Mouse (Mus musculus): ENCODE data around the gene Lrrc4c. TPM values are rescaled to one million over a fixed set of nuclear protein-coding genes. Genes with fewer than 3 reads are reported as not detected.

Gene Lrrc4c
- polyA plus RNA-seq (2016; fragmentation: Nextera tagmentation; extraction: Ambion mirVana): 0.31 and 0.48 TPM in 2 replicates

DNA sequence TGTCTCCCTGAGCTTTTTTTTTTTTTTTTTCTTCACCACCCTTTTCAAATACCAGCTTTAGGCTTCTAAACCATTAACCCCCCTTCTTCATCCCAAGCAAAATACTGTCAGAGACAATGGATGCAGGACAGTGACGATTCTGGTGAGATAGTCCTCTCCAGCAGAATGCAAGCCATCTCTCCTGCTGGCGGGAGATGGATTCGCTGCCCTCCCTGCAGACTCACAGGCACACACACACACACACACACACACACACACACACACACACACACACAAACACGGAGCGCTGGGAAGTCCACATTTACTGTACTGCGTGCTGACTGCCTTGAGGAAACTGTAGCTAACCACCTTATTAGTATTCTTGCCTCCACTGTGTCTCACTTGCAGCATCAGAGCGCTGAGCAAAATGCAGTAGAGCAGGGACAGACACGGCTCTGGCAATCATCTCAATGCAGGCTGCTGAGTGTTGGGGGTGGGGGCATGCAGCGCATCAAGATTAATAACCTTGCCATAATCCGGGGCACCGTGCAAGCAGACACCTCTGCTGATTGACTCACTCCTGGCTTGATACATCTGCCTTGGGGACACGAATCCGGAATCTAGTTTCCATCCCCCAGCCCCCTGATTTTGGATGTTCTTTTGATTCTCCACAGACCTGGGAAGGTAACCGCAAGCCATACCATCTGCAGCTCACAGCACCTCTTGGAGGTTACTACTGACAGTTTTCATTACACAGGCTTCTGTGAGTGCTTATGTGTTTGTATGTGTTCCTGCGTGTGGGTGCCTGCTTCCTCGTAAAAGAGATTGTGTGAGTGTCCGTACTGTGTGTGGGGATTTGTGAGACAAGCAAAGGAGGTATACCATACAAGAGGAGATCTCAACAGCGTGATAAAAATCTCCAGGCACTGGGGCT is at the start of gene Lrrc4c:
Lrrc4c (plus strand) TSS at position 783 of the 913 bp plus-strand sequence.
- ATAC-seq (ENCODE audit: insufficient number of reproducible peaks, low FRiP score): no peak
- H3K4me2 ChIP-seq: peak within 1 kb of the TSS; percentile 73
- no peaks in the 10 kb centered on the region for H3K36me3 ChIP-seq
- no peak within 1 kb of the TSS; the same call in 1 of the 2 replicates for H3K27ac ChIP-seq (ENCODE audit: poor library complexity, severe bottlenecking)
- H3K9ac ChIP-seq: peak within 1 kb of the TSS; percentile 65
- WGBS: 18% methylated on average over 18 of the region's 18 CpGs
- no peaks in the 10 kb centered on the region for H3K9me3 ChIP-seq (replicated peaks)
- peaks cover 25% of the 10 kb centered on the region; the same call in 1 of the 2 replicates for H3K4me1 ChIP-seq (replicated peaks)
- H3K27me3 ChIP-seq (replicated peaks): 0 out of 2 replicates have a peak, but pooled peaks cover 6% of the 10 kb centered on the region
- peak within 1 kb of the TSS; percentile 38 for H3K4me3 ChIP-seq

DNA sequence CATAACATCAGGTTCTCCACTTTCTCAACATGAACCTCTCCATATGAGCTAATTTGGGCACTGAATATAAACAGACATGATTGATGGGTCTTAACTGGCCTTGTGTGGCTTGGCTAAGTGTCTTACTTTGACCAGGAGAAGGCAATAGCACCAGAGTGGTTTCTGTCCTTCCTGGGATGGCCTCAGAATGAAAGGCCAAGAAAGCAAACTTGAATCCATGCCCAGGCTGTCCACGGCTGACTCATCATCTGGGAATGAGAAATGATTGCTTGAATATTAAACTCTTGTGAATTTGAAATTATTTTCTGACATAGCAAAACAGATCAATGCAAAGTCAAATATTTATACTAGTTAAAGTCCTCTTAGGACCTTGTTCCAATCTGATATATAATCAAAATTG is 42.9 kb upstream of the Lrrc4c start:
- Histone ChIP-seq H3K4me1 (replicated peaks) (no peaks in the 10 kb centered on the region), H3K9me3 (replicated peaks) (no peaks in the 10 kb centered on the region), H3K4me2 (no peak overlapping the region), H3K4me3 (no peak overlapping the region), H3K9ac (no peak overlapping the region), H3K27ac (ENCODE audit: poor library complexity, severe bottlenecking) (no peak overlapping the region), H3K36me3 (no peaks in the 10 kb centered on the region), H3K27me3 (replicated peaks) (no peaks in the 10 kb centered on the region)
- 79% methylated on average over 1 of the region's 1 CpGs for WGBS
- ATAC-seq (ENCODE audit: insufficient number of reproducible peaks, low FRiP score): no peak

DNA sequence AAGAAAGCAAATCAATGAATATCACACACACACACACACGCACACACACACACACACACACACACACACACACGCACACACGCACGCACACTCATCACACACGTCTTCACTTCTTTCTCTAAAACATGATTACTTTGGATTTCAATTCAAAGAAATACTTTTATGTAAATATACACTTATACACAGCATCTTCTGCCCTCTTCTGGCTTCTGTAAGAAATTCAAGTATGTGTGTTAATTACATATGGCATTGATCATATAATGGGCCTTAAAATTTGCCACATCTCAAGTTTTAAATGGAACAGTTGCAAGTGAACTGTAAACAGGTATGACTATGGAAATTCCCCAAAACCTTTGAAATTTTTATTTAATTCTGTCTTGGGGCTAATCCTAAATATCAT is 35.0 kb upstream of the Lrrc4c start:
- Histone ChIP-seq H3K36me3 (no peaks in the 10 kb centered on the region), H3K27ac (ENCODE audit: poor library complexity, severe bottlenecking) (no peak overlapping the region), H3K9ac (no peak overlapping the region), H3K4me1 (replicated peaks) (no peaks in the 10 kb centered on the region), H3K9me3 (replicated peaks) (no peaks in the 10 kb centered on the region), H3K4me3 (no peak overlapping the region), H3K27me3 (replicated peaks) (no peaks in the 10 kb centered on the region), H3K4me2 (no peak overlapping the region)
- 88% methylated on average over 5 of the region's 5 CpGs for WGBS
- no peak for ATAC-seq (ENCODE audit: insufficient number of reproducible peaks, low FRiP score)

DNA sequence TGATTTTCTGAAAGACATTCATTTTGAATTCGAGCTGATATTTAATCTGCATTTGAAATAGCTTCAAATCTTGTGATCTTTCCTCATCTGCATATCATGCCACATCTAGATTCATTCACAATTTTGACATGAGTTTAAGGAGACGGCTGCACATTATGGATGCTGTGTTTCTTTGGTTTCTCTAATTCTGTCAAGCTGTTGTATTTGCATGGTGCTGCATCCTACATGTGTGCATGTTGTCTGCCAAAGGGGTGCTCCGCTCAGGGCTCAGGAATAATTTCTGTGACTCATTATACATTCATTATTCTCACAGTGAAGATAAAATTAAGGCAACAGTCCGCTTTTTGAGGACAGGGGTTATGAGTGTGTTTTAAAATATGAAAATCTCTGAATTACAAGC is 30.5 kb upstream of the Lrrc4c start:
- no peaks in the 10 kb centered on the region for H3K36me3 ChIP-seq
- no peak overlapping the region for H3K27ac ChIP-seq (ENCODE audit: poor library complexity, severe bottlenecking)
- WGBS: 65% methylated on average over 4 of the region's 4 CpGs
- no peak overlapping the region for H3K9ac ChIP-seq
- no peaks in the 10 kb centered on the region for H3K27me3 ChIP-seq (replicated peaks)
- no peaks in the 10 kb centered on the region for H3K4me1 ChIP-seq (replicated peaks)
- no peak overlapping the region for H3K4me3 ChIP-seq
- no peaks in the 10 kb centered on the region for H3K9me3 ChIP-seq (replicated peaks)
- H3K4me2 ChIP-seq: no peak overlapping the region
- ATAC-seq (ENCODE audit: insufficient number of reproducible peaks, low FRiP score): no peak

DNA sequence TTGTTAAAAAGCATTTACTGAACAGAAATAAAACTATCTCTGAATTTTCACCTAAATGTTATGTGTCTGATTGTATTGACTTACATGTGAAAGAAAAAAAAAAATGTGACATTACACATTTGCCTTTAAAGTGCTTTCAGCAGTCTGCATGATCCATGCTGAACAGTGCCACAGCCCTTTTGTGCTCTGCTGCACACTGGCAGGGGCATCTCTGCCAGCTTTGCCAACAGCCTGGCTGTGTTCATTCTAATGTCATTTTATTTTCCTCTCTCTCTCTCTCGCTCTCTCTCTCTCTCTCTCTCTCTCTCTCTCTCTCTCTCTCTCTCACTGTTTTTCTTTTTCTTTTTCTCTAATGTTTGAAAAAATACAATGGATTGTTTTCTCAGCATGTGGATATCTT is 27.4 kb upstream of the Lrrc4c start:
- H3K27ac ChIP-seq (ENCODE audit: poor library complexity, severe bottlenecking): no peak overlapping the region
- ATAC-seq (ENCODE audit: insufficient number of reproducible peaks, low FRiP score): no peak
- no peaks in the 10 kb centered on the region for H3K36me3 ChIP-seq
- H3K4me2 ChIP-seq: no peak overlapping the region
- H3K9me3 ChIP-seq (replicated peaks): no peaks in the 10 kb centered on the region
- no peaks in the 10 kb centered on the region for H3K4me1 ChIP-seq (replicated peaks)
- no peak overlapping the region for H3K4me3 ChIP-seq
- H3K9ac ChIP-seq: no peak overlapping the region
- H3K27me3 ChIP-seq (replicated peaks): no peaks in the 10 kb centered on the region
- WGBS: 83% methylated on average over 1 of the region's 1 CpGs

DNA sequence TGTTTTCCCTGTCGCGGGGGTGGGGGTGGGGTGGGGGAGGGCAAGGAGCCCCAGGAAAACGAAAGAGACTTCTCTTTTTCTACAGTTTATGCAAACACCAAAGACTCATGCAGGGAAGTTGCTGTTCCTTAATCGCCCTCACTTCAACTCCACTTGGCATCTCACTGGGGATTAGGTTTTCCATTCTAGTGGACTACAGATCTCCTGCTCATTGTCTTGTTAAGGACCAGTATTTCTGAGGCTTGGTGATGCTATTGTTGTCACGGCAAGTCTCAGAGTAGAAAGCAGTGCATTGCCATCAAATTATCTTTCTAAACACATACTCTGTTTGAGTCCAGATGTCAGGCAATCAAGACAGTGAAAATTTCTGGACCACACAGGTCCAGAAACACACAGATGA is 2.9 kb upstream of the Lrrc4c start:
- peaks cover 21% of the 10 kb centered on the region; the same call in 1 of the 2 replicates for H3K4me1 ChIP-seq (replicated peaks)
- H3K36me3 ChIP-seq: no peaks in the 10 kb centered on the region
- 8% methylated on average over 5 of the region's 5 CpGs for WGBS
- no peak for ATAC-seq (ENCODE audit: insufficient number of reproducible peaks, low FRiP score)
- 0 out of 2 replicates have a peak, but pooled peaks cover 6% of the 10 kb centered on the region for H3K27me3 ChIP-seq (replicated peaks)
- peak overlapping the region; percentile 53 for H3K4me2 ChIP-seq
- no peak overlapping the region for H3K4me3 ChIP-seq
- H3K27ac ChIP-seq (ENCODE audit: poor library complexity, severe bottlenecking): no peak overlapping the region
- H3K9ac ChIP-seq: no peak overlapping the region
- no peaks in the 10 kb centered on the region for H3K9me3 ChIP-seq (replicated peaks)

DNA sequence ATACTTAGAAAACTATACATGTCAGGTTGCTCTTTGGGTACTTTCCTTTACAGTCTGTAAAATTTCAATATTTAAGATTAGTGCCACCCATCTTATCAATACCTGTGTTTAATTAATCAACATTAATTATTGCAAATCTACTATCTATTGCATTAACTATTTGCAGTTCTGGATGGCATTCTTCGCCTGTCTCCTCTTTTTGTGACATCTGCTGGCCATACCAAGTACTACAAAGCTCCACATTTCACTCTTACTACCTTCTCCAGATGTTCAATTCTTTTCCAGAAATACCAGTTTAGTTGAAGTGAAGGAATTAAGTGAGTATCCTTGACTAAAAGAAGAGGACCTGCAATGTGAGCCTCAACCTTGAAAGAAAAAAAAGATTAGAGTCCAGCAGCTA is 1.4 kb upstream of the Lrrc4c start:
- ATAC-seq (ENCODE audit: insufficient number of reproducible peaks, low FRiP score): no peak
- Histone ChIP-seq H3K9ac (no peak overlapping the region), H3K4me3 (no peak overlapping the region), H3K27me3 (replicated peaks) (0 out of 2 replicates have a peak, but pooled peaks cover 6% of the 10 kb centered on the region), H3K4me2 (no peak overlapping the region), H3K9me3 (replicated peaks) (no peaks in the 10 kb centered on the region), H3K36me3 (no peaks in the 10 kb centered on the region), H3K27ac (ENCODE audit: poor library complexity, severe bottlenecking) (no peak overlapping the region), H3K4me1 (replicated peaks) (peaks cover 25% of the 10 kb centered on the region; the same call in 1 of the 2 replicates)
- WGBS: 24% methylated on average over 1 of the region's 1 CpGs

DNA sequence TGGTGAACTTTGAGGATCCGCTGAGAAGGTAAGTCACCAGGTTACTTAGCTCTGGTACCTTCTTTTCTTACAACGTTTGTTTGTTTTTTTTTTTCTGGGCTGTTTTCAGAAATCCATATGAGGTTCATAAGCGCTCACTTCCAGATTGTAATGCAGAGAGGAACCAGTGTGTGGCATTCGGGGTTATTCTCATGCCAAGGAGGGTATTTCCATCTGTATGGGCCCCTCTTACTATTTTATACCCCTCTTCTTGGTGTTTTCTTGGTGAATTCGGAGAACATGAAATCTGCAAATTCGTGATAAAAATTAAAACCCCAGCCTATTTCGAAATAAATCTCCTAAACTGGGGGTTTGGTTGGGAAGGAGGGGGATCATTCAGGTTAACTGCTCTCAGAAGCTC is 587 bp downstream of the Lrrc4c start:
- peak overlapping the region; percentile 38; the same call in 1 of the 2 replicates for H3K4me3 ChIP-seq
- no peaks in the 10 kb centered on the region for H3K9me3 ChIP-seq (replicated peaks)
- 0 out of 2 replicates have a peak, but pooled peaks cover 6% of the 10 kb centered on the region for H3K27me3 ChIP-seq (replicated peaks)
- no peak overlapping the region for H3K27ac ChIP-seq (ENCODE audit: poor library complexity, severe bottlenecking)
- no peak for ATAC-seq (ENCODE audit: insufficient number of reproducible peaks, low FRiP score)
- peaks cover 25% of the 10 kb centered on the region; the same call in 1 of the 2 replicates for H3K4me1 ChIP-seq (replicated peaks)
- H3K9ac ChIP-seq: no peak overlapping the region
- no peaks in the 10 kb centered on the region for H3K36me3 ChIP-seq
- H3K4me2 ChIP-seq: peak overlapping the region; percentile 73
- 32% methylated on average over 7 of the region's 7 CpGs for WGBS

DNA sequence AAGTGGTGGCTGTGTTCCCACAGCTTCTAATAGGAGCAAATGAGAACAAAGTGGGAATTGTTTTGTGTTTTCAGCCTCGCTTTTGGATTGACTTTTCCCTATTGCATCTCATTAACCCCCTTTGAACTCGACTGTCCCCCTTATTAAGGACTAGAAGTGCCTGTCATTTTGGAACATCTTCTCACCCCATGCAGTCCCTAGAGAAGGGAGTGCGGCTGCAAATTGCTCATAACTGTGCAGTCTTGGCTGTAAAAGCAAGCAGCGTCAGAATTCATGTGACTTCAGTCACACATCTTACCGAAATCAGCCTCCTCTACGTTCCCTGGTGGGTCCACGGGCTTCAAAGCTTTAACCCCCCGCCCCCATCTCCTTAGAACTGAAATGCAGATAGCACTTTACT is 1.2 kb downstream of the Lrrc4c start:
- Histone ChIP-seq H3K27me3 (replicated peaks) (0 out of 2 replicates have a peak, but pooled peaks cover 6% of the 10 kb centered on the region), H3K27ac (ENCODE audit: poor library complexity, severe bottlenecking) (no peak overlapping the region), H3K9me3 (replicated peaks) (no peaks in the 10 kb centered on the region), H3K9ac (no peak overlapping the region), H3K4me1 (replicated peaks) (peaks cover 25% of the 10 kb centered on the region; the same call in 1 of the 2 replicates), H3K36me3 (no peaks in the 10 kb centered on the region), H3K4me2 (peak overlapping the region; percentile 64), H3K4me3 (peak overlapping the region; percentile 27)
- WGBS: 16% methylated on average over 8 of the region's 8 CpGs
- ATAC-seq (ENCODE audit: insufficient number of reproducible peaks, low FRiP score): no peak

DNA sequence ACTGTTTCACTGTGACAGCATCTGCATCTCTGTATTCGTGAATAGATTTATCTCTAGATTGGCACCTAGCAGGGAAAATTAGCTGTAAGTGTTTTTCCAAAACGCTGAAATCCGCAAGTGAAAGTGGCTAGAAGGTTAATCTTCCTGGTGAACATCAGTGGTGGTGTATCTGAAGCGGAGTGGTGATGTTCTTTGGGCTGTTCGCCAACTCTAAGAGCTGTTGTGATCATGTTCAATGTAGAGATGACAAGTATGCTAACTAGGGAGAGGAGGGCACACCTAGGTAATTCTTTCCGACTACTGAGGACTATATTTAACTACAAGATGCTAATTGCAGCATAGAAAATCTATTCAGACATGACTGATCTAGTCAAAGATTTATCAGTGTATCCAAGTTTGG is 1.7 kb downstream of the Lrrc4c start:
- H3K4me2 ChIP-seq: peak overlapping the region; percentile 64
- H3K27ac ChIP-seq (ENCODE audit: poor library complexity, severe bottlenecking): no peak overlapping the region
- peaks cover 23% of the 10 kb centered on the region; the same call in 1 of the 2 replicates for H3K4me1 ChIP-seq (replicated peaks)
- WGBS: 17% methylated on average over 6 of the region's 6 CpGs
- ATAC-seq (ENCODE audit: insufficient number of reproducible peaks, low FRiP score): no peak
- peak overlapping the region; percentile 27 for H3K4me3 ChIP-seq
- H3K27me3 ChIP-seq (replicated peaks): 0 out of 2 replicates have a peak, but pooled peaks cover 6% of the 10 kb centered on the region
- no peaks in the 10 kb centered on the region for H3K9me3 ChIP-seq (replicated peaks)
- H3K36me3 ChIP-seq: no peaks in the 10 kb centered on the region
- H3K9ac ChIP-seq: no peak overlapping the region

DNA sequence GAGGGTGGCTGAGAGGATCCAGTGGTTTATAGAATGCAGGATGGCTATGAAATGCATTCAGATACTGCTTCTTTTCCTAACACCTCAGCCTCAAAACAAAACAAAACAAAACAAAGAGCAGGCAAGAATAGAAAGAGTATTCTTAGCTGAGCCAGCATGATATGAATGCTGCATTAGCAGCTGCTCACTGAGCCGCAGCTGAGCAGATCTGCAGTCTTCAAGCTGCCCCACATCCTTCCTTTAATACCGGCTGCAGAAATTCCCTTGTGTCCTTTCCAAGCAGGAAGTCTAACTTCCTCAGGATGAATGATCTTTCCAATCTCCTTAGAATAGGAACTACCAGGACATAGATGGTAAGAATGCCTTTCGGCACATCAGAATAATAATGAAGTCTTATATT is 16.7 kb downstream of the Lrrc4c start:
- Histone ChIP-seq H3K4me1 (replicated peaks) (no peaks in the 10 kb centered on the region), H3K36me3 (no peaks in the 10 kb centered on the region), H3K9me3 (replicated peaks) (no peaks in the 10 kb centered on the region), H3K4me3 (no peak overlapping the region), H3K27me3 (replicated peaks) (no peaks in the 10 kb centered on the region), H3K9ac (no peak overlapping the region), H3K4me2 (no peak overlapping the region), H3K27ac (ENCODE audit: poor library complexity, severe bottlenecking) (no peak overlapping the region)
- 46% methylated on average over 3 of the region's 3 CpGs for WGBS
- 0 out of 2 replicates have a peak, but pooled peaks have one; percentile 29 for ATAC-seq (ENCODE audit: insufficient number of reproducible peaks, low FRiP score)

All from heart, embryonic 12.5 days (tissue).